Mouse (Mus musculus): ENCODE data around the gene Dync1li2.
A peak's percentile ranks its signal among the peaks of the same experiment; 100 is the strongest.

Dync1li2 gene

GRCm38 (mm10) chr8:104380961-104381411, 61.9 kb downstream of the Dync1li2 start:
- DNase-seq (ENCODE audit: low spot score), result no peak

DNA sequence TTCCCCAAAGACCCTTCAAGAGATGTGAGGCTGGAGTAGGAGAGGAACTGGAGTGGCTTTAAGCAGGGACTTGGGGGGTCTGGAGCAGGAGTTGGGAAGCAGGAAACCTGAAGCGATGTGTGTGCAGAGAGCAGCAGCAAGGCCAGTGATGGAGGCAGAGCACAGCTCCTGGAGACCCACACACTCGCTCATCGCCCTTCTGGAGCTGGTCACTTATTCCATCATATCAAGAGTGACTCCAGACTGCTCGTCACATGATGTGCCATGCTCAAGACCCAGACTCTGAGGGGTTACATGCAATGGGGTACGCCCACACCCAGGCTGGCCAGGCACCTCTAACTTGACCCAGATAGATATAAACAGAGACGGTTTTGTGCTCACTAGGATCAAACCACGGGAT, 62.6 kb downstream of the Dync1li2 start:
- DNase-seq (ENCODE audit: low spot score), result no peak

- no peak for DNase-seq (ENCODE audit: low spot score)
Measured at GRCm38 (mm10) chr8:104379301-104379836, 63.5 kb downstream of the Dync1li2 start.

DNA sequence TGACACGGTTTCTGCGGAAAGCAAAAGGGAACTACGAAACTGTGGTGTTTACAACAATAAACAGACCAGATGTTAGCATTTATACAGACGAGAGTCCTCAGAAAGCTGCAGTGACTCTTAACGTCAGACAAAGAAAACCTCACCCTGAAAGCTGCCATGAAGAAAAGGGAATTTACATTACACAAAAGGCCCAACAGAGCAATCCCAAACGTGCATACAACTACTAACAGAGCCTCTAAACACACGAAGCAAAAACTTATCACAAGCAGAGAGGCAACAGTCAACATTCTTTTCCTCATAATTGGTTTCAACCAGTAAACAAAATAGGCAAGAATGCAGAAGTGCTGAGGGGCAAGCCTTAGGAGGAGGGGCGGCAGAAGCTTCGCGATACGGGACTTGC, 66.2 kb downstream of the Dync1li2 start:
- no peak for DNase-seq (ENCODE audit: low spot score)

DNA sequence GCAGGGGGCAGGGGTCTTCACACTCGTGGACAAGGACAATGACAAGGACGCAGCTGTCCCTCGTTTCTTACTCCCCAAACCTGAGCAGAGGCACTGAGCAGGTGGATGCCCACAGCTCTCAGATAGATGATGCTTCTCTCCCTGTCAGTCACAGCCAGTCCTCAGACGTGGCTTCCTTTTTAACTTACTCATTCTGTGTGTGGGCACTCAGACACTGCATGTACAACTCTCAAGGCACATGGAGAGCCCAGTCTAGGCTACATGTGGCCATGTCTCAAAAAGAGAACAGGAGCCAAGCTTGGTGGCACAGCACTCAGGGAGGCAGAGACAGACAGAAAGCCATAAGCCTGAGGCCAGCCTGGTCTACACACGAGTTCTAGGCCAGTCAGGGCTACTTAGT, 66.9 kb downstream of the Dync1li2 start:
- no peak for DNase-seq (ENCODE audit: low spot score)

DNA sequence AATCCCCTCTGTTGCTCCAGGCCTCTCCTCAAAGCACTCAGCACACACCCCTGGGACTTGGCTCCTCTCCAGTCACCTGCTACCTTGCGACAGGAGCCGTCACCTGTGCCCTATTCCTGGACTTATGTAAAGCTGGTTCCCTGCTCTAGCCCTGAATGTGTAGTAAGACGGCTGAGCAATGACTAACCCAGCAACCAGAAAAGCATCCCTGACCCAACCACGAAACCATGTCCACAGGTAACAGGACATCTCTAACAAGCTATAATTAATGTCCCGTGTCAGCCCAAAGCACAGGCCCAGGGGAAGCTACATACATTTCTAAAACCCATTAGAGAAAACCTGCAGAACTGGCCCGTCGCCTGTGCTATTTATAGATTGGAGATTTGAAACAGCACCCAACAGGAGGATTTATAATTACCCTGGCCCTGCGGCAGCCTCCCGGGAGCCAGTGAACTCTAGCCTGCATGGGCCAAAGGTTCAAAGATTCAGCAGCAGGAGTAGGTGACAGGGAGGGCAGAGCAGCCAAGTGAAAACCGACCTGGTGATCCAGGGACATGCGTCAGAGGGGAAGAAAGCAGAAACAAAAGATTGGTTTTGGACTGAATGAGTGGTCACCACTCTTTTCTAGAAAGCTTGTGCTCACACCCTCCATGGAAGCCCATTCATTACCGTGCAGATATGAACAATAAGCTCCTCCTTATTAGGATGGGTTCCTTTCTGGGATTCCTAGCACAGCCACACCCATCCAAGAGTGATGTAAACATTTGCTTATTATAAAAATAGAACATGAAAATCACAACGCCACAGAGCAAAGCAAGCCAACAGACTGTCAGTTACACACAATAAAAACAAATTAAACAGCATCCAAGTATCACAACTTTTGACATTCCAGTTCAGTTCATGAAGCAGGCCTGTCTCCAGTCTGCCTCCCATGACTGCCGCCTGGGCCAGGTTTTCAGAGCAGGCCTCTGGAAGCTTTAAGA, 67.7 kb downstream of the Dync1li2 start:
- DNase-seq (ENCODE audit: low spot score), result no peak

DNA sequence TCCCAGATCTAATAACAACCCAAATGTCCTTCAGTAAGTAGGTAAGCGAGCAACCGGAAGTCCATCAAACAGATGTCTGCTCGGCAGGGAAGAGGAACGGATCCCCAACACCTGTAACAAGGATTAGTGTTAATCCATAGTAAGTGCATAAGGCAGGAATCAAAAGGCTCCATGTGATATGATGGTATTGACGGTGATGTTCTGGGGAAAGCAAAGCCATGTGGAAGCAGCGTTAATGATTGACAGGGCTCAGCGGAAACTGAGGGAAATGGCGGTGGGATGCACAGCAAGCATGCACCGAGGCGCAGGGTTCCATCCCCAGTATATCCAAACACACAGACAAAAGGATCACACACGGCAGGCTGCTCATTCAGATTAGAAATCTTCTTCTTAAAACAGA, 68.6 kb downstream of the Dync1li2 start:
- DNase-seq (ENCODE audit: low spot score), result no peak

GRCm38 (mm10) chr8:104373779-104374178, 69.1 kb downstream of the Dync1li2 start:
- peak; percentile 35 for DNase-seq (ENCODE audit: low spot score)

DNA sequence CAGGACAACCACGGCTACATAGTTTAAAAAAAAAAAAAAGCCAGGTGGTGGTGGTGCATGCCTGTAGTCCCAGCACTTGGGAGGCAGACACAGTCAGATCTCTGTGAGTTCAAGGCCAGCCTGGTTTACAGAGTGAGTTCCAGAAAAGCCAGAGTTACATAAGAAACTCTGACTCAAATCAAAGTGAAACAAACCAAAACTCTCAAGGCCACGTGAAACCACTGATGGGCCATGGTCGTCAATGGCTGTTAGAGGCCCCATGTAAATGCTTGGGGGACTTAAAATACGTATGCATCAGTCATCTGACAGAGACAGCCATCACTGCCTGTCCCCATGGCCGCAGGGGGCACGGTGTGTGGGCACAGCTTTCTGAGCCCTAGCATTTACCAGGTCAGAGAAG, 71.7 kb downstream of the Dync1li2 start:
- DNase-seq (ENCODE audit: low spot score), result no peak

DNA sequence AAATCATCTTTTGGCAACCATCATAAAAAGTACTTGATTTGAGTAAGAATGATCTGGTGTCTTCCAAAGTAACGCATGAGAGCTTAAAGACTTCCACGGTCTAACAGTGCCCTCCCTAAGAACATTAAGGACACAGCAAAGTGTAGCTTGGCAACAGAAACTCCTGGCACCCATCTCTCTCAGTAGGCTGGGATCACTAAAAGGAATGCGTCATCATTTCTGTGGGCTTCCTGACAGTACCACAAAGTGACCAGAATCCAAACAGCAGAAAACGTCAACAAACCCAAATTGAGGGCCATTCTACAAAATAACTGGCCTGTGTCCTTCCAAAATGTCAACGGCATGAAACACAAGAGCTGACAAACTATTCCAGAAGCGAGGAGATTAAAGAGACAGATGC, 72.8 kb downstream of the Dync1li2 start:
- DNase-seq (ENCODE audit: low spot score), result no peak

DNA sequence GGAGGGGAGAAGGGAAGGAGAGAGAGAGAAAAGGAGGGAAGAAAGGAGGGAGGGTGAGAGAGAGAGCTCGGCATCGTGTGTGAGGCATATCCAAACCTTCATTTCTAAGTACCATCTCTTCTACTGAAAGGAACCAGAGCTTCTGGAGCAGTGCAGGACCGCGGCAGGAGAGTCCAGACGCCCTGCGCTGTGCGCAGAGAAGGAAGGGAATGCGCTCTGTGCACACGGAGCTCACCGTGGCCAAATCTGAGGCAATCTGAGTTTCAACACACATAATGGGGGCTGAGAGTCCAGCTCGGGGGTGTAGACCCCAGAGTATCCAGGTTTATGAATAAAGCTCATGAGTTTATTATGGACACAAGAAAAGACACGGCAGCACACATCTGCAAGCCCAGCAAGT, 73.3 kb downstream of the Dync1li2 start:
- DNase-seq (ENCODE audit: low spot score), result no peak
